ENCODE assay signal across 26 mouse cellular contexts in the genomic region with DNA sequence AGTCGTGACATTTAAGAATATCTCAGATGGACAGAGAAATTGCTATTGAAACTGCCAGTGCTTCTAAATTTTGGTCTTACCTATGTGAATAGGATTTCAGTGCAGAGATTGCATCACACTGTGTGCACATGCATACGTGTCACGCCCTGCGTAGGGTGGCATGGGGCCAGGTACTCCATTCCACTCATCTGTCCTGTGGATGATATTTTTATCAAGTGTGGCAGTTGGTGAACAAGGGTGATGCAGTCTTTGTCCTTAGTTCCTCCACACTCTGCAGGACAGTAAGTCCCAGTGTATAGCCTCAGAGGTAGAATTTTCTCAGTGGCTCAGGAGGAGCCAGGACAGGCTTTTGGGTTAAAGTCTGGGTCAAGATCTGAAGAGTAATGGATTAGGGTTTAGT.
"Had no signal": no experiment of that assay in that cellular context is flagged by ENCODE, and none has a peak within 500 bp of the region (broad histone marks: within the 10 kb centered on the region; RNA-seq: fewer than 3 reads in every experiment).

No protein-coding gene starts in this region.

- H3K27me3 ChIP-seq: heart, embryonic 13.5 days; heart, embryonic 15.5 days; hindbrain, embryonic 12.5 days; intestine, embryonic 15.5 days; limb, embryonic 12.5 days; liver, embryonic 13.5 days had no signal

- H3K27ac ChIP-seq: heart, embryonic 13.5 days; heart, embryonic 15.5 days; hindbrain, embryonic 10.5 days; hindbrain, embryonic 12.5 days; hindbrain, embryonic 14.5 days; intestine, embryonic 15.5 days; layer of hippocampus, adult 2 months; left cerebral cortex, adult 2 months; limb, embryonic 10.5 days; limb, embryonic 12.5 days; liver, embryonic 13.5 days had no signal

- H3K4me2 ChIP-seq: heart, embryonic 11.5 days; heart, embryonic 13.5 days; heart, embryonic 15.5 days; hindbrain, embryonic 12.5 days; hindbrain, embryonic 14.5 days; intestine, embryonic 15.5 days; limb, embryonic 12.5 days; liver, embryonic 11.5 days; liver, embryonic 13.5 days had no signal

- ATAC-seq: forebrain, postnatal 0 days; hindbrain, embryonic 16.5 days; inflammation-experienced regulatory T-cells, adult 6 months; intestine, embryonic 15.5 days; intestine, postnatal 0 days had no signal

- H3K4me3 ChIP-seq: heart, embryonic 13.5 days; heart, embryonic 15.5 days; hindbrain, embryonic 10.5 days; hindbrain, embryonic 12.5 days; intestine, embryonic 15.5 days; layer of hippocampus, adult 2 months; left cerebral cortex, adult 2 months; limb, embryonic 10.5 days; limb, embryonic 12.5 days; liver, embryonic 13.5 days had no signal

- H3K9ac ChIP-seq: forebrain, postnatal 0 days; heart, embryonic 13.5 days; heart, embryonic 15.5 days; hindbrain, embryonic 12.5 days; hindbrain, embryonic 14.5 days; intestine, embryonic 15.5 days; limb, embryonic 12.5 days; liver, embryonic 13.5 days had no signal

- H3K36me3 ChIP-seq: hindbrain, embryonic 12.5 days; limb, embryonic 10.5 days; limb, embryonic 12.5 days; liver, embryonic 13.5 days had no signal

- DNase-seq: forebrain, postnatal 0 days; gastrocnemius, postnatal 10 days; gastrocnemius, postnatal 25 days; heart, postnatal 4 days; kidney, adult 18-20 months; kidney, adult 8-10 months; kidney, postnatal 10 days; kidney, postnatal 25 days; kidney, postnatal 4 days; liver; liver, embryonic 13.5 days had no signal

- H3K9me3 ChIP-seq: heart, embryonic 13.5 days; heart, embryonic 15.5 days; hindbrain, embryonic 10.5 days; hindbrain, embryonic 12.5 days; intestine, embryonic 15.5 days; limb, embryonic 10.5 days; limb, embryonic 12.5 days; liver, embryonic 13.5 days had no signal

- H3K4me1 ChIP-seq: hindbrain, embryonic 10.5 days; hindbrain, embryonic 12.5 days; intestine, embryonic 15.5 days; limb, embryonic 12.5 days; liver, embryonic 13.5 days had no signal
